Mouse (Mus musculus) embryonic facial prominence, embryonic 14.5 days (tissue): Measurements from ENCODE around the gene Fbrsl1. TPM values are rescaled to one million over a fixed set of nuclear protein-coding genes. Genes with fewer than 3 reads are reported as not detected.

Experiments
- ATAC-seq: fragments of 200-750 bp; cut with Nextera tagmentation; 2 replicates; pipeline ENCODE4 v1.8.0; 2017; ENCODE audit warnings: low read depth, moderate number of reproducible peaks, moderate TSS enrichment
- DNase-seq: peaks from one replicate; pipeline ENCODE4 v3.0.0-alpha.2; 2015; ENCODE audit warnings: low spot score
- H3K27ac ChIP-seq: fragments of 300-500 bp; sonication (generic); replicated peaks from 2 replicates; pipeline ENCODE4 v1.5.1; 2014; ENCODE audit warnings: low read depth, mild to moderate bottlenecking, low read length, moderate library complexity
- H3K27me3 ChIP-seq: fragments of 300-500 bp; sonication (generic); replicated peaks from 2 replicates; pipeline ENCODE4 v1.6.1; 2014; ENCODE audit warnings: low read length; ENCODE audit not compliant: control insufficient read depth, insufficient read depth
- H3K36me3 ChIP-seq: fragments of 300-500 bp; sonication (generic); 2 replicates; pipeline ENCODE4 v1.6.1; 2014; ENCODE audit warnings: low read length, mixed read lengths; ENCODE audit not compliant: control insufficient read depth, insufficient read depth
- H3K4me1 ChIP-seq: fragments of 300-500 bp; sonication (generic); 2 replicates; pipeline ENCODE4 v1.6.1; 2014; ENCODE audit warnings: antibody characterized with exemption, low read length; ENCODE audit not compliant: control insufficient read depth, insufficient read depth
- H3K4me2 ChIP-seq: fragments of 300-500 bp; sonication (generic); 2 replicates; pipeline ENCODE4 v1.6.1; 2014; ENCODE audit warnings: low read depth, mild to moderate bottlenecking, low read length, moderate library complexity, mixed read lengths
- H3K4me3 ChIP-seq: fragments of 300-500 bp; sonication (generic); 2 replicates; pipeline ENCODE4 v1.5.1; 2014; ENCODE audit warnings: low read depth, mild to moderate bottlenecking, low read length
- H3K9ac ChIP-seq: fragments of 300-500 bp; sonication (generic); 2 replicates; pipeline ENCODE4 v1.6.1; 2014; ENCODE audit warnings: low read depth, mild to moderate bottlenecking, low read length, moderate library complexity, mixed read lengths
- H3K9me3 ChIP-seq: fragments of 300-500 bp; sonication (generic); 2 replicates; pipeline ENCODE4 v1.6.1; 2016; ENCODE audit warnings: low read length; ENCODE audit not compliant: control insufficient read depth
- whole genome bisulfite sequencing: fragments of 180-500 bp; shearing (Covaris S2); extraction: QIAGEN DNeasy Blood & Tissue Kit; methylation state at CpG from one replicate; pipeline ENCODE4 v1.1.7; 2014; 5-methylcytosine and 5-hydroxymethylcytosine counted together
- polyA plus RNA-seq: library from polyadenylated mRNA; unstranded; fragments of >200 nt; fragmentation: Nextera tagmentation; extraction: Ambion mirVana; gene quantifications from 2 replicates; pipeline ENCODE4 v1.2.1, GENCODE M21; 2014

Fbrsl1 gene
- polyA plus RNA-seq, 1 experiment from 2014 or later = 14.7 TPM

GRCm38 (mm10) chr5:110486674-110487334, 38.5 kb upstream of the Fbrsl1 start:
- H3K36me3 ChIP-seq = no peaks in the 10 kb centered on the region
- no peak overlapping the region for H3K9ac ChIP-seq
- WGBS = 10% methylated on average over 5 of the region's 5 CpGs
- no peaks in the 10 kb centered on the region for H3K4me1 ChIP-seq
- H3K27ac ChIP-seq = no peak overlapping the region; the same call in 1 of the 2 replicates
- DNase-seq (peak; percentile 87), ATAC-seq (peak; percentile 95)
- H3K4me3 ChIP-seq = no peak overlapping the region
- peaks cover 3% of the 10 kb centered on the region for H3K27me3 ChIP-seq
- H3K4me2 ChIP-seq = no peak overlapping the region
- H3K9me3 ChIP-seq = no peaks in the 10 kb centered on the region

- Histone ChIP-seq H3K9ac (no peak overlapping the region), H3K4me1 (no peaks in the 10 kb centered on the region)
Measured at GRCm38 (mm10) chr5:110484711-110485110, 36.4 kb upstream of the Fbrsl1 start.

GRCm38 (mm10) chr5:110479228-110479627, 30.9 kb upstream of the Fbrsl1 start:
- no peaks in the 10 kb centered on the region for H3K9me3 ChIP-seq
- no peak overlapping the region for H3K4me2 ChIP-seq
- no peaks in the 10 kb centered on the region for H3K4me1 ChIP-seq
- ATAC-seq (no peak), DNase-seq (no peak)
- no peaks in the 10 kb centered on the region for H3K36me3 ChIP-seq
- no peak overlapping the region for H3K9ac ChIP-seq
- H3K27ac ChIP-seq = no peak overlapping the region
- H3K27me3 ChIP-seq = peaks cover 19% of the 10 kb centered on the region
- WGBS = 51% methylated on average over 8 of the region's 8 CpGs
- no peak overlapping the region for H3K4me3 ChIP-seq

More at GRCm38 (mm10) chr5:110484711-110485110, 36.4 kb upstream of the Fbrsl1 start:
- DNase-seq (no peak), ATAC-seq (no peak)
- Histone ChIP-seq H3K9me3 (no peaks in the 10 kb centered on the region), H3K36me3 (no peaks in the 10 kb centered on the region), H3K4me3 (no peak overlapping the region), H3K4me2 (no peak overlapping the region), H3K27me3 (peaks cover 19% of the 10 kb centered on the region), H3K27ac (no peak overlapping the region)
- WGBS = 68% methylated on average over 3 of the region's 3 CpGs

GRCm38 (mm10) chr5:110474156-110474555, 25.9 kb upstream of the Fbrsl1 start:
- whole genome bisulfite sequencing = 73% methylated on average over 10 of the region's 11 CpGs
- no peaks in the 10 kb centered on the region for H3K36me3 ChIP-seq
- no peak overlapping the region for H3K9ac ChIP-seq
- ATAC-seq (no peak), DNase-seq (no peak)
- H3K4me3 ChIP-seq = no peak overlapping the region
- no peaks in the 10 kb centered on the region for H3K9me3 ChIP-seq
- H3K27me3 ChIP-seq = no peaks in the 10 kb centered on the region
- no peaks in the 10 kb centered on the region for H3K4me1 ChIP-seq
- no peak overlapping the region for H3K27ac ChIP-seq
- H3K4me2 ChIP-seq = no peak overlapping the region

- no peak for DNase-seq
- H3K27me3 ChIP-seq = no peaks in the 10 kb centered on the region
- no peak for ATAC-seq
- no peaks in the 10 kb centered on the region for H3K4me1 ChIP-seq
- H3K9me3 ChIP-seq = no peaks in the 10 kb centered on the region
- no peaks in the 10 kb centered on the region for H3K36me3 ChIP-seq
- H3K4me2 ChIP-seq = no peak overlapping the region
- H3K27ac ChIP-seq = no peak overlapping the region
- 14% methylated on average over 1 of the region's 1 CpGs for whole genome bisulfite sequencing
- no peak overlapping the region for H3K4me3 ChIP-seq
- H3K9ac ChIP-seq = no peak overlapping the region
Measured at GRCm38 (mm10) chr5:110472834-110473233, 24.5 kb upstream of the Fbrsl1 start.

GRCm38 (mm10) chr5:110471981-110472476, 23.7 kb upstream of the Fbrsl1 start:
- Histone ChIP-seq H3K4me2 (no peak overlapping the region), H3K9me3 (no peaks in the 10 kb centered on the region), H3K27ac (no peak overlapping the region), H3K4me1 (no peaks in the 10 kb centered on the region), H3K36me3 (no peaks in the 10 kb centered on the region), H3K9ac (no peak overlapping the region), H3K27me3 (no peaks in the 10 kb centered on the region), H3K4me3 (no peak overlapping the region)
- WGBS = 37% methylated on average over 5 of the region's 5 CpGs
- DNase-seq = no peak
- ATAC-seq = 0 out of 2 replicates have a peak, but pooled peaks have one; percentile 44

GRCm38 (mm10) chr5:110471285-110471684, 23.0 kb upstream of the Fbrsl1 start:
- Histone ChIP-seq H3K4me3 (no peak overlapping the region), H3K27ac (no peak overlapping the region), H3K36me3 (no peaks in the 10 kb centered on the region), H3K9ac (no peak overlapping the region), H3K9me3 (no peaks in the 10 kb centered on the region), H3K4me2 (no peak overlapping the region), H3K4me1 (no peaks in the 10 kb centered on the region), H3K27me3 (no peaks in the 10 kb centered on the region)
- no peak for DNase-seq
- ATAC-seq = no peak
- WGBS = 32% methylated on average over 4 of the region's 4 CpGs

GRCm38 (mm10) chr5:110469227-110469925, 21.1 kb upstream of the Fbrsl1 start:
- Histone ChIP-seq H3K4me1 (no peaks in the 10 kb centered on the region), H3K4me3 (no peak overlapping the region), H3K4me2 (no peak overlapping the region), H3K27me3 (no peaks in the 10 kb centered on the region), H3K36me3 (no peaks in the 10 kb centered on the region), H3K9me3 (no peaks in the 10 kb centered on the region), H3K9ac (no peak overlapping the region), H3K27ac (no peak overlapping the region)
- 73% methylated on average over 8 of the region's 8 CpGs for WGBS
- DNase-seq = no peak
- ATAC-seq = no peak
